Mouse (Mus musculus) liver, adult 2 months (tissue): ENCODE measurements at regions not wholly inside any gene's neighbourhood (a gene's known extent, or its start where the extent isn't known, plus 50 kb on each side); places are given as distances from the start of the nearest gene placed in this dataset.

Experiments
- DNase-seq: peaks from one replicate; pipeline ENCODE4 v3.0.0-alpha.2; 2011; ENCODE audit warnings: low read depth, low spot score; ENCODE audit errors: extremely low read depth
- H3K27ac ChIP-seq: fragments of 200-500 bp; replicated peaks from 2 replicates; pipeline ENCODE4 v1.5.1; 2012; ENCODE audit warnings: low read depth, mild to moderate bottlenecking, control low read depth, inconsistent platforms, low read length; ENCODE audit not compliant: insufficient read depth
- H3K27me3 ChIP-seq: fragments of 200-500 bp; 2 replicates; pipeline ENCODE4 v1.6.1; 2012; ENCODE audit warnings: mild to moderate bottlenecking, moderate library complexity, low read length, inconsistent platforms; ENCODE audit not compliant: control insufficient read depth, insufficient read depth
- H3K36me3 ChIP-seq: fragments of 200-500 bp; 2 replicates; pipeline ENCODE4 v1.6.1; 2012; ENCODE audit warnings: low read length, inconsistent platforms; ENCODE audit not compliant: control insufficient read depth, insufficient read depth
- H3K4me1 ChIP-seq: fragments of 200-500 bp; 2 replicates; pipeline ENCODE4 v1.6.1; 2011; ENCODE audit warnings: low read length; ENCODE audit not compliant: control insufficient read depth, insufficient read depth
- H3K4me3 ChIP-seq: fragments of 200-500 bp; 2 replicates; pipeline ENCODE4 v1.5.1; 2011; ENCODE audit warnings: low read depth, mild to moderate bottlenecking, control low read depth, low read length, moderate library complexity; ENCODE audit not compliant: insufficient read depth
- H3K79me2 ChIP-seq: fragments of 200-500 bp; 2 replicates; pipeline ENCODE4 v1.6.1; 2012; ENCODE audit warnings: inconsistent platforms, mild to moderate bottlenecking, low read length, moderate library complexity; ENCODE audit not compliant: control insufficient read depth, insufficient read depth
- H3K9ac ChIP-seq: fragments of 200-500 bp; 2 replicates; pipeline ENCODE4 v1.6.1; 2012; ENCODE audit warnings: low read depth, mild to moderate bottlenecking, control low read depth, inconsistent platforms, low read length
- CTCF ChIP-seq: fragments of 200-500 bp; IDR thresholded peaks from 2 replicates; pipeline ENCODE4 v1.5.1; 2011; ENCODE audit warnings: low read depth, low read length, control low read depth
- POLR2A ChIP-seq: fragments of 200-500 bp; IDR thresholded peaks from 2 replicates; pipeline ENCODE4 v1.6.1; 2011; ENCODE audit warnings: low read length, control low read depth; ENCODE audit not compliant: insufficient read depth; ENCODE audit errors: extremely low read depth
- WGBS: fragments of 180-500 bp; shearing (Covaris S2); methylation state at CpG from one replicate; pipeline ENCODE4 v1.1.7; 2018; 5-methylcytosine and 5-hydroxymethylcytosine counted together

GRCm38 (mm10) chr2:50943180-50943579, 205.7 kb downstream of the Rnd3 start:
- DNase-seq = no peak
- no peak overlapping the region for H3K4me3 ChIP-seq
- H3K27ac ChIP-seq = no peak overlapping the region
- H3K9ac ChIP-seq = no peak overlapping the region
- TF ChIP-seq POLR2A (no peak), CTCF (no peak)
- WGBS = 85% methylated on average over 15 of the region's 15 CpGs
- no peaks in the 10 kb centered on the region for H3K4me1 ChIP-seq
- no peaks in the 10 kb centered on the region for H3K27me3 ChIP-seq
- H3K36me3 ChIP-seq = no peaks in the 10 kb centered on the region
- H3K79me2 ChIP-seq = no peaks in the 10 kb centered on the region

DNA sequence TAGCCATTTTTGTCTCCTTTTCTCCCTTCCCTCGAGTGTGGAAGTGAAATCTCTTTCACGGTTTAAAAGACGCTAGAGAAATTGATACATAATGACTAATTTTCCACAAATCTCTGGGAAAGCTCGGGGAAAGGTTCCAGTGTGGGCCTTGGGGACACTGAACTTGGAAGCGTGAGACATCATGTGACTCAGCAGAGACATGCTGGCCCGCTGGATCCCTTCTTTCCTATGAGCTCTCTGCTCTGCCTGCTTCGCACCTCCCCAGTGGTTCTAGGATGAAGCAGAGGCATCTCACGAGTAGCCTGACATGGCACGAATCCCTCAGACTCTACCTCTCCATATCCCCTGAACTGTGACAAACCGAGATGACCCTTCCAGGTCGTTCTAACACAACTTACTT, 206.2 kb downstream of the Rnd3 start:
- Histone ChIP-seq H3K4me1 (no peaks in the 10 kb centered on the region), H3K27me3 (no peaks in the 10 kb centered on the region), H3K4me3 (no peak overlapping the region), H3K79me2 (no peaks in the 10 kb centered on the region), H3K27ac (no peak overlapping the region), H3K9ac (no peak overlapping the region), H3K36me3 (no peaks in the 10 kb centered on the region)
- WGBS = 91% methylated on average over 11 of the region's 11 CpGs
- no peak for DNase-seq
- TF ChIP-seq POLR2A = no peak

- Histone ChIP-seq H3K9ac (no peak overlapping the region), H3K27ac (no peak overlapping the region), H3K4me3 (no peak overlapping the region), H3K27me3 (no peaks in the 10 kb centered on the region), H3K4me1 (no peaks in the 10 kb centered on the region), H3K36me3 (no peaks in the 10 kb centered on the region), H3K79me2 (no peaks in the 10 kb centered on the region)
- DNase-seq = no peak
- WGBS = 76% methylated on average over 7 of the region's 7 CpGs
- TF ChIP-seq POLR2A (no peak), CTCF (no peak)
Observed at GRCm38 (mm10) chr2:50932936-50933335, 216.0 kb downstream of the Rnd3 start.

GRCm38 (mm10) chr2:50921002-50921401, 227.9 kb downstream of the Rnd3 start:
- no peak for DNase-seq
- H3K9ac ChIP-seq = no peak overlapping the region
- no peaks in the 10 kb centered on the region for H3K36me3 ChIP-seq
- H3K4me3 ChIP-seq = no peak overlapping the region
- H3K79me2 ChIP-seq = no peaks in the 10 kb centered on the region
- no peak overlapping the region for H3K27ac ChIP-seq
- TF ChIP-seq POLR2A = no peak
- TF ChIP-seq CTCF = no peak
- no peaks in the 10 kb centered on the region for H3K4me1 ChIP-seq
- no peaks in the 10 kb centered on the region for H3K27me3 ChIP-seq

DNA sequence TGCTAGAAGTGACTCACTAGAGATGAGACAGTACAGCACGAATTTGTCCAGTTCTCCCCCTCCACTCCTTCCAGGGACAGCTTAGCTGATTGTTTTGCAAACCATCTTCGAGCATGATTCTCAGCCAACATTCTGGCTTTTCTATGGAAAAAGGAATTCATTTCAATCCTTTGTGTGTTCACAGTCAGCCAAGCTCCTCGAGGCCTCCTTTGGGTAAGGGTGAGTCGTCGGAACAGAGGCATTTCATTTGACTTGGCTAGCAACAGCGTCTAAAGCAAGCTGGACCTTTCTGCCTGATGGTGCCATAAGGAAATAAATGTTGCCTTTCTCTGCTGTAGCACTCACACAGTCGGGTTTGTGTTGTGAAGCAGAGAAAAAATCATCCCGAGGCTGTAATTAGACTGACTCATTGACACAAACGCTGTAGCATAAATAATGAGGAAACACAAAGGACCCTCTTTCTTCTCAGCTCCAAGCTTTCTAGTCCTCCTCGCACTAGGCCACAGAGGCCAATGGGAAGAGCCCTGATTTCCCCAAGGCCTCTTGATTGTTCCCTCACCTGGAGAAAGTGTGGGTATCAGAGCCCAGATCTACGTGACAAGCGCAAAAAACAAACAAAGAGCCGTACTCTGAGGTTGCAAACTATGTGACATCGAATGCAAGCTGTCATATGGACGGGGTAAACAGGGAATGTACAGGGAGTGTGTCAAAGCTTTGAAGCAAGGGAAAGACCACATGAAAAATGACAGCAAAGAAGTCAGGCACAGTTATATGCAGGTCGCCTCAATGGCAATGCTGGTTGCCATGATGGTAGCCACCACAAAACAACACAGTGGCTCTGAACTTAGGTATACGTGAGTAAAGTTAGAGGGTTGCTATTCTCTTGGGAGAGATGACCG, 232.3 kb downstream of the Rnd3 start:
- WGBS = 82% methylated on average over 18 of the region's 18 CpGs
- Histone ChIP-seq H3K4me3 (no peak overlapping the region), H3K36me3 (no peaks in the 10 kb centered on the region), H3K79me2 (no peaks in the 10 kb centered on the region), H3K9ac (no peak overlapping the region), H3K27me3 (no peaks in the 10 kb centered on the region), H3K27ac (no peak overlapping the region), H3K4me1 (no peaks in the 10 kb centered on the region)
- no peak for DNase-seq
- TF ChIP-seq CTCF = no peak
- TF ChIP-seq POLR2A = no peak

GRCm38 (mm10) chr2:50915149-50915548, 233.8 kb downstream of the Rnd3 start:
- Histone ChIP-seq H3K36me3 (no peaks in the 10 kb centered on the region), H3K27ac (no peak overlapping the region), H3K4me1 (no peaks in the 10 kb centered on the region), H3K79me2 (no peaks in the 10 kb centered on the region), H3K9ac (no peak overlapping the region), H3K4me3 (no peak overlapping the region), H3K27me3 (no peaks in the 10 kb centered on the region)
- WGBS = 94% methylated on average over 2 of the region's 2 CpGs
- DNase-seq = no peak
- TF ChIP-seq POLR2A = no peak
- no peak for TF ChIP-seq CTCF
